Mouse (Mus musculus) testis, adult 2 months (tissue): ENCODE results near the gene Prss41.

ENCODE experiments used
- CTCF ChIP-seq: fragments of 200-500 bp; IDR thresholded peaks from 2 replicates; pipeline ENCODE4 v1.5.1; 2012; ENCODE audit warnings: low read depth, mild to moderate bottlenecking, inconsistent platforms, low read length, moderate library complexity; ENCODE audit not compliant: control insufficient read depth, insufficient read depth, insufficient replicate concordance
- POLR2A ChIP-seq: fragments of 200-500 bp; IDR thresholded peaks from 2 replicates; pipeline ENCODE4 v1.6.1; 2012; ENCODE audit warnings: low read depth, mild to moderate bottlenecking, inconsistent platforms, low read length, moderate library complexity; ENCODE audit not compliant: control insufficient read depth

GRCm38 (mm10) chr17:23803366-23804041, 40.5 kb downstream of the Prss41 start:
- no peak for TF ChIP-seq CTCF
- no peak; the same call in 1 of the 2 replicates for TF ChIP-seq POLR2A
